Mouse (Mus musculus) cerebellum, adult 2 months (tissue): ENCODE measurements around the gene Mga.

ENCODE experiments used
- CTCF ChIP-seq: fragments of 200-500 bp; IDR thresholded peaks from 2 replicates; pipeline ENCODE4 v1.5.1; 2011; ENCODE audit warnings: low read depth, mild to moderate bottlenecking, control low read depth, low read length, moderate library complexity, borderline replicate concordance; ENCODE audit not compliant: insufficient read depth
- POLR2A ChIP-seq: fragments of 200-500 bp; IDR thresholded peaks from 2 replicates; pipeline ENCODE4 v1.6.1; 2011; ENCODE audit warnings: low read length, control low read depth, borderline replicate concordance; ENCODE audit not compliant: insufficient read depth

DNA sequence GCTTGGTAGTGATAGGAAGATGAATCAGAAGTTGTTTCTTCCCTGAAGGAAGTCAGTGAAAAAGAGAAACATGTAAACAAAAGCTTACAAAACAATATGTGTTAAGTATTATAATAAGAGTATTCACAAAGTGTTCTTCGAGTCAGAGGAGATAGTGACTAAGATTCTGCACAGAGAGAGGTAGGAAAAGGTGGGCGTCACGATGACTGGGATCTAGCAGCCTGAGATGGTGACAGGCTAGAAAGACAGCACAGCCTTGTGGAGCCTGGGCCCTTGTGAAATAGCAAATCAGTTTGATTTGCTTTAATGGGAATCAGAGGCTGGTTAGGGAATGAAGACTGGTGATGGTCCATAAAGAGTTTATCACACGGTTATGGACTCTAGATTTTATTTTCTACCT, 43.2 kb upstream of the Mga start:
- TF ChIP-seq CTCF: no peak
- no peak for TF ChIP-seq POLR2A
